Mouse (Mus musculus): ENCODE measurements around the gene Lcp1.

GRCm38 (mm10) chr14:75170546-75170945 lies 39.6 kb downstream of the Lcp1 start:
- TF ChIP-seq CTCF (IDR thresholded peaks at IDR 0.05; ENCODE audit: extremely low read depth, insufficient read depth, insufficient read length, insufficient replicate concordance) (no peak), POLR2A (IDR thresholded peaks at IDR 0.05; ENCODE audit: low read depth, low read length) (no peak)
